Mouse (Mus musculus) bone marrow macrophage, adult 2 months (primary cell): ENCODE results near the gene Gnb1l.

Experiments used
- CTCF ChIP-seq: IDR thresholded peaks from 2 replicates; pipeline ENCODE4 v1.5.1; 2012; ENCODE audit warnings: low read depth, mild to moderate bottlenecking, low read length, moderate library complexity
- POLR2A ChIP-seq: IDR thresholded peaks from 2 replicates; pipeline ENCODE4 v1.6.1; 2012; ENCODE audit warnings: mild to moderate bottlenecking, low read depth, low read length, borderline replicate concordance

DNA sequence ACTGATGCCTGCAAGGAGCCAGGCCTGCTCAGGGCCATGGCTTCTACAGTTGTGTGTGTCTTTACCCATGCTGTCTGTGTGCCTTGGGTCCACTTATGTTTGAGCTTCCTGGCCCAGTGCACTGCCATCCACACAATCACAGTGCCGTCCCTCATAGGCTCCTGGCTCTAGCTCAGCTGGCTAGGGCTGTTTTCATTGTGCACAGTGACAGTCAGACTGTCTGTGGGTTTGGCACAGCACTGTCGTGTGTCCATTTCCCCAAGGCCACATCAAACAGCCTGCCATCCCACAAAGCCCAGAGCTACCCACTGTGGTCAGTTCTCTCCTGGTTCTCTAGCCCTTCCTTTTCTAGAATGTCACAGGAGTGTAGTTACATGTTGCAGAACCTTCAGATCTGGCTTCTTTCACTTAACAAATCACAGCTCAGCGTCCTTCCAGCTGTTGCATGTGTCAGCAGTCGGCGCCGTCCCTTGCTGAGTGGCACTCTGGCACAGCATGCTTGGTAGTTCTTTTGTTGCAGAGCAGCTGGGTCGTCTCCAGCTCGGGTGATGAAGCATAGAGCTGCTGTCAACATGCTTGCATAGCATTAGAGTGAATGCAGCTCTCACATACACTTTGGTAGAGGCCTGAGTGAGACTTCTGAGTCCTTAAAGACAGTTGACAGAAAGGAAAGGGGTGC is 44.8 kb downstream of the Gnb1l start:
- TF ChIP-seq CTCF (no peak), POLR2A (no peak)
